Mouse (Mus musculus): ENCODE measurements around the gene Slc1a4.
A peak's percentile ranks its signal among the peaks of the same experiment; 100 is the strongest.

Slc1a4 gene

DNA sequence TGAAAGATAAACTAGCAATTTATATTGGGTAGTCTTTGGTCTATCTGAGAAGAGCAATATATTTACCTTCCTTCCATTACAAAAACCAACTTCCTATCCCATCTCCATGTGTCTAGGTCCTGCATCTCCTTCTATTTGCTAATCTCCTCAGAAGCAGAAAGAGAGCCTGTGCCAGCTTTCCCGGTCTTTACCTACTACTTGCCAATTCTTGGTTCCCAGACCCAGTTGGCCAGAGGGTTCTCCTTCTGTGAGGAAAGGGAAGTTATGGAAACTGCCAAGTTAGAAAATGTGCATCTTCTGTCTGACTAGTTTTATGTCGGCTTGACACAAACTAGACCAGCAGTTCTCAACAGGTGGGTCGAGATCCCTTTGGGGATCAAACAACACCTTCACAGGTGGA is 8.5 kb downstream of the Slc1a4 start:
- DNase-seq, result no peak

DNA sequence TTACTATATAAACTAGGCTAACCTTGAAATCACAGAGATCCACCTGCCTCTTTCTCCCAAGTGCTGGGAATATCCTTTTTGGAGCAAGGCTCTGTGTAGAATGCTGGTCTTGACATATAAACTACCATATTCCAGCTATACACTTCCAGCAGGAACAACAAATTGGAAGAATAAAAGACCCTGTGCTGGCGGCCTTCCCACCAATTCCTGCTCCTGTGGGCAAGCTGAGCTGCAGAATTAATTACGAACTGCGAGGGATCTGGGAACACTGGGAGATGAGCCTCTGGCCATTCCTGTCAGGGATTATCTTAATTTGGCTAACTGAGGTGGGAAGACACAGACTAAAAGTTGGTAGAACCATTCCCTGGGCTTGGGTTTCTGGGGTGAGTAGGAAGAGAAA is 10.1 kb downstream of the Slc1a4 start:
- no peak for DNase-seq

DNA sequence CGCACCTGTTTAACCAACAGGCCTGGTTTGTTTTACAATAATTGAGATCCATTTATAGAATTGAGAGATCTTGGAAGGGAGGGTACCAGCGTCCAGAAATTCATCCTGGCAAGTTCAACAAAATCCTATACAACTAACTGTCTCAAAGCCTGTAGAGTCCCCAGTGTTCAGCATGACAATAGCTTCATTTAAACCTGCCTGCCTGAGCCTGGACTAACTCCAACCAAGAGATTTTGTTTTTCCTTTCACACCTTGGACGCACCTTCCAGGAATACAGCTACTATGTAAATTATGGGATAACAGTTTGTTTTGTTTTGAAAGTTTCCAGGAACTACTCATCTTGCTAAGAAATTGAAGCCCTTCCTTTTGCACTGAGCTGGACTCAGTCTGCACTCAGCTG is 11.9 kb downstream of the Slc1a4 start:
- no peak for DNase-seq

DNA sequence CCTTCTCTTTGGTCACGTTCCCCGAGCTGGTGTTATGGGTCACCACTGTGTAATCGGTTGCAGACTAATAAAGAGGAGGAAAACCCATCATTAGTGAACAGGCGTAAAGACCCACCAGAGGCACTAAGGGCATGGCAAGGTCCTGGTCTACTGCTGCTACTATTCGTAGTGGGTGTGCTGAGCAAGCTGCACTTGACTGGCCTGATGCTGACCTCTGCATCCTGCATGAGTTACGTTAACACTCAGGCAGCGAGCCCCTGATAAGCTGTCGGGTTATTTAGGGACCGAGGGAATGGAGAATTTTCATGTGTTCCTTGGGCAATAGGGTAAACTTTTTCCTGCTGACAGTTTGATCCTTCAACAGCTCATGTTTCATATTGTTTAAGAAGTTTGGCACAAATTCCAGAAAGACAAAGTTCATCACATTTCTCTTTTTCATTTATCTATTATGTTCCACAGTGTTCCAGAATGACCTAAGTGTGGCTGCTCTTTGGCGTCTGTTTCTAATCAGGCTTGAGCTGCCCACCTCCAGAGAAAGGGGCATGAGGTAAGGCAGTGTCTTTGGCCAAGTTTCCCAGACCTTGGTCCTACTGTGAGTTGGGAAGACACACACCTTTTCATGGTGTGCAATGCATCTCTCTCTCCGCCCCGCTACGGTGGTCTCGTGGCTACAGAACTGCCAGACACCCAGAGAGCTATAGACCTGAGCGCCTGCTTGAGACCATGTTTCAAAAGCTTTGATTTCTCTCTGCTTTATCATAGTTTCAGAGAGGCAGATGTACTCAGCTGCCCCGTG is 13.7 kb downstream of the Slc1a4 start:
- DNase-seq, result no peak

DNA sequence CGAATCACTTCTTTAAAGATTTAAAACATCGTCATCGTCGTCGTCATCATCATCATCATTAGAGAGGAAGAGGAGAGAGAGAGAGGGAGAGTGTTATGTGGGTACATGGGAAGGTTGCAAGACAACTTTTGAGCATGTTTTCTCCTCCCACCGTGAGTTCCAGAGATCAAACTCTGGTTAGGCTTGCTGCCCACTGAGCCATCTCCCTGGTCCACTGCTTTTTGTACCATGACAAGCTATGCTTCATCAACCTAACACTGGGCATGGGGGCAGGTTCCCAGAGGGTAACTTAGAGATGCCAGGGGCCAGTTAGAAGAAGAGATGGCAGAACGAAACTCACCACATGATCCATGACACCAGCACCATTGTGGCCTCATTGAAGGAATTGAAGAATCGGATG is 18.9 kb downstream of the Slc1a4 start:
- DNase-seq, result no peak

GRCm38 (mm10) chr11:20309044-20309443 is 23.5 kb downstream of the Slc1a4 start:
- DNase-seq, result no peak

DNA sequence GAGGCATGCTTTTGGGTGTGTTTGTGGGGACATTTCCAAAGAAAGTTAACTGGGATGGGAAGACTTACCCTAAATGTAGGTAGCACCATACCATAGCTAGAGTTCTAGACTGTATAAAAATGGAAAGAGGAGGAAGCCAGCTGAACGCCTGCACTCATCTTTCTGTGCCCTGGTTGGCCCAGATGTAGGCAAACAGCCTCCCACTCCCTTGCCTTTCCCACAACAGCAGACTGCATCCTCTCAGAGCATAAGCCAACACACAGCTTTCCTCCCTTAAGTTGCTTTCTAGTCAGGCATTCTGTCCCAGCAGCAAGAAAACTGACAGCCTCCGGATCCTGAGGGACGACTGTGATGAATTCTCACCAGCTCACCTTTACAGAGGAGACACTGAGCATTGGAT is 25.1 kb downstream of the Slc1a4 start:
- DNase-seq, result no peak

DNA sequence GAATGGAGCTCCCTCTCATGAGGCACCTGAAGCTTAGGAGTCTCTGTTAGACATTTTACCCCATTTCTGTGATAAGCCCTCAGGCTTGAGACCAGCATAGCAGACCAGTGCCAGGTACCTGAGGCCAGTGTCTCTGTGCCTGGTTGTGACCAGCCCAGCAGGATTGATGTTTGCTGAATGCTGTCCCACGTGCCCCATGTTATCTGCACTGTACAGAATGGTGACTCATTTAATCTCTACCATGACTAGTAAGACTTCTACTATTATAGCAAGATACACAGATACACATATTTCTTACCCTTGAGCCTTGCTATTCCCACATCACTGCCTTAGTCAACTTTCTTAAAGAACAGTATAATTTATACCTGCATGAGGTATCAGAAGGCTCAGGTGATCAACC is 26.9 kb downstream of the Slc1a4 start:
- no peak for DNase-seq

- peak; percentile 34 for DNase-seq
Measured at GRCm38 (mm10) chr11:20304341-20304740, 28.2 kb downstream of the Slc1a4 start.

GRCm38 (mm10) chr11:20301332-20301731 is 31.2 kb downstream of the Slc1a4 start:
- no peak for DNase-seq

DNA sequence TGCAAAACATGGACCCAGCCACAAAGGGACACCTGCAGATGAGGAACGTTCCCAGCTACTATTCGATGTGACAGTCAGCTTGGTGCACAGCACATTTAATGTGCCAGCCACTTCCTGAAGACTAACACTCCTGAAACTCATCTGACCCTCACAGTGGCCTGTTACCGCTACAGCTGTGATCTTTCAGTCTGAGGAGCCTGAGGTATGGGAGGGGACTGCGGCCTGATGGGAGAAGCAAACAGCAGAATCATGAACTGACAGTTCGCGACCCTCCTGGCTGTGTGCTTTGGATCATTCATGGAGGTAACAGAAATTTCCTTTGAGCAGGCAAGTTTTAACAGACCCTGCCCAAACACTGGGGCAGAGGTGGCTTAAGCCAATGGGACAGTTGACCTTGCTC is 31.7 kb downstream of the Slc1a4 start:
- DNase-seq, result no peak

DNA sequence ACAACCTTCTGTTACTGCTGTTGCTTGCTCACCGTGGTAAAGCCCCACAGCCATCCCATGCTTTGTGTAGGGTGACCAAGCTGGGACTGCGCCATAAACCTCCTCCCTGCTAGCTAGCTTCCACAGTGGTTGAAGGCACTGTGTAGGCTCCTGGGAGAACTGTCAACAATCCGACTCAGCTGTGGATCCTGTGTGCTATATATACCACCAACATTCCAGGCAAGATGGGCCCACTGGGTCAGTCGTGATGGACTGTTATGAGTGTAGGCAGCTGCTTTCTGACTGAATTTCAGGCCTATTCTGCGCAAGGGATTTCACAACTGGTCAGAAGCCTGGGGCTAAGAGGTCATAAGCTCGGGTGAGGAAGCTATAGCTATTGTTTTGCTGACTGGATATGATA is 32.6 kb downstream of the Slc1a4 start:
- DNase-seq, result no peak

DNA sequence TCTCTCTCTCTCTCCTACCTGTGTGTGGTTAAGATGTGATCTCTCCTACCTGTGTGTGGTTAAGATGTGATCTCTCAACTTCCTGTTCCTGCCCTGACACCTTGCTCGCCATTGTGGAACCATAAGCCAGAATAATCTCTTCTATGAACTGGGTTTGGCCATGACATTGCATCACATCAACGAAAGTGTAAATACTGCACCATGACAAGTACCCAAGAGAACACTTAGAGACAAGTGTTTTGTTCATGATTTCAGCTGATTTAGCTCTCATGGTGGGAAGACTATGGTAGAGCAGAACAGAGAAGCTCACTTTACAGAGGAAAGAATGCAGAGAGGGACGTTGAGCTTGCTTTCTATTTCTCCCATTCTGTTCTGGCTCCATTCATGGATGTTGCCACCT is 48.0 kb downstream of the Slc1a4 start:
- no peak for DNase-seq

- DNase-seq, result no peak
Measured at GRCm38 (mm10) chr11:20282601-20283219, 49.8 kb downstream of the Slc1a4 start.

DNA sequence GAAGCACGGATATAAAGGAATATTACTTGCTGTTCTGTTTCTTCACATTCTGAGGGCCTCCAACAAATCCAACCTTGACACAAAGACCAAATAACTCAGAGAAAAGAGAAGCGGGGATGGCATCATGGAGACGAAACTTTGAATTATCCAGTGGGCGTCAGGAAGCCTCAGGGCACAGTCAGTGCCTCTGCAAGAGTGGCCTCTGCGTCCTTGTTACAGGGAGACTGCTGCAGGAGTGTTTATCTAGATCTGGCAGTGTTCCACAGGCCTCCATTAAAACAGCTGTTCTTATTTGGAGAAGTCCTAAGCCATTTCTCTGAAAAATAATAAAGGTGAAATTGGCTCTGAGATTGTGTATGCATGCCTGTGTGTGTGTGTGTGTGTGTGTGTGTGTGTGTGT is 51.5 kb downstream of the Slc1a4 start:
- DNase-seq, result no peak

- no peak for DNase-seq
Measured at GRCm38 (mm10) chr11:20278702-20279101, 53.8 kb downstream of the Slc1a4 start.

- no peak for DNase-seq
Measured at GRCm38 (mm10) chr11:20277106-20277505, 55.4 kb downstream of the Slc1a4 start.

DNA sequence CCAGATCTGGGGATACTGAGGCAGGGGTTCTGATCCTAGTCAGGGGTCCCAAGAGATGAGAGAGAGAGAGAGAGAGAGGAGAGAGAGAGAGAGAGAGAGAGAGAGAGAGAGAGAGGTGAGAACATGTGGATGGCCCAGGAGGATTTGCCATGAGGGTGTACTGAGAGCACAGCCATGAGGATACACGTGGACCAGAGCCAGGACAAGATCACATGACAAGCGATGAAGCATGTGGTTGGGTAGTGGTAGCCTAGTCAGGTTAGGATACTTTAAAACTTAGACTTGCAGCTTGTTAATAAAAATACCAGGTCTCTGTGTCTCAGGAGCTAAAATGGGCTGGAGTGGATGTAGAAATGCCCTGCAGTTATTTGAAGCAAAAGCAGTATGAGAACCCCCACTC is 56.5 kb downstream of the Slc1a4 start:
- no peak for DNase-seq

DNA sequence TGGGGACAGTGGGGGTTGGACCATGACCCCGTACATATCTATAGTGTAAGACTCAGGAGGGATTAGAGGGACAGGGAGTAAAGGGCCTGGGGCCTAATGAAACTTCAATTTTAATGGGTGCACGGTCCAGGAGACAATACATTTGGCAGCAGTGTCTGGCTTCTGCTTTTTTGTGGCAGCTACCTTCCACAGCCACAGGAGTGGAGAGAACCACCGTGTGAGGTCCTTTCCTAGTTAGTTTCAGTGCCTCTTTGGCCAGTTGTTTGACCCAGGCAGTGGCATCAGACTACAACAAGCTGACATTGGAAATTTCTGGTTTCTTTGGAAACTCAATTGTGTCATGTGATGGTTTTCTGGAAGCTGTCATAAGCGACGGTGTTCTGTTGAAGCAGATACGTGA is 62.6 kb downstream of the Slc1a4 start:
- no peak for DNase-seq

DNA sequence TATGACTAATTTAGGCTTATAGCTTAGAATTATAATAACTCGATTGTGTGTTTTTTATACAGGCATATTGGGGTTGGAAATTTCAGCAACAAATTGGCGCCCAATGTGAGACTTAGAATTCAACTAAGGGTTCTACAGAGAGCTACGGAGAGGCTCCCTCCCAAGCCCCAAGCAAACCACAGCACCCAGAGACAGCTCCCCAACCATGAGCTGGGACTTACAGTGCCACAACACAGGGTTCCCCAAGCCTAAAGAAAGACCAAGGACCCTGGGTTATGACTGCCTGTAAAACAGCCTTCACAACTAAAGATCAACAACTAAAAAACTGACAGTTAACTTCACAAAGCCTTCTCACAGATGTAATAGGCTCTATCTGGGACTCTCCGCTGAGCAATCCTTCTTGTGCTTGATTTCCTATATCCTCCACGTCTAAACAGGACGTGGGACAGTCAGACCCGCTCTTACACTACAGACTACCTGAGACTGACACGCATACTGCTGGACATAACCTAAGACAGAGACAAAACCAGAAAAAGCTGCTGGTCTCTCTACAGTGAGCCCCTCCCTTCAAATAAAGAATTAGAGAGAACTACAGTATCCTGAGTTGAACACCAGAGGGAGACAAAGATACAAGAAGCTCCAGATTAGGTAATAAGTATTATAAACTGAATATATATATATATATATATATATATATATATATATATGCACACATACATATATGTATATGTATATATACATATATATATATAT is 69.7 kb downstream of the Slc1a4 start:
- DNase-seq, result no peak

DNA sequence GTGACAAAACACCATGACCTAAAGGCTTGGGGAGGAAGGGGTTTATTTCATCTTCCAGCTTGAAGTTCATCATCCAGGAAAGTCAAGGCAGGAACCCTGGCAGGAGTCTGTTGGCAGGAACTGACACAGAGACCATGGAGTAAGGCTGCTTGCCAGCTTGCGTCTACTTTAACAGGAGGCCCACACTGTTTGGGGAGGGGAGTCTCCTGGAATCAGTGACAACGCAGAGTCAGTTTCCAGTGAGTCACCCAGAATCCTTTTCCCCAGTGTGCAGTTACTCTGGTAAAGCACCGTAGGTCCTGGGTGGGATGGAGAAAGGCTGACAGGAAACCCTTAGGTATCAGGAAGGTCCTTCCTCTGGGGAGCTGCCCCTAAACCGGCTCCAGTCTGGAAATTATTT is 77.7 kb downstream of the Slc1a4 start:
- no peak for DNase-seq

GRCm38 (mm10) chr11:20253088-20253487 is 79.4 kb downstream of the Slc1a4 start:
- no peak for DNase-seq
